Comparison of ENCODE assay signal across 8 mouse cellular contexts in genomic region chr5:123364302-123364971, GRCm38 (mm10). TPM values are rescaled to one million over a fixed set of nuclear protein-coding genes. Genes with fewer than 3 reads are reported as not detected.
DNase-seq lines count a peak whose midpoint lies in the region; ATAC-seq and TF ChIP-seq lines count a peak whose summit lies in the region.

No protein-coding gene starts in this region.

- peak overlapping the region; percentile 79 for H3K27ac ChIP-seq in cerebellum, adult 2 months (ENCODE audit: insufficient read depth, low read length)
- H3K27ac ChIP-seq in heart, embryonic 15.5 days, result peak overlapping the region; percentile 94
- no peak overlapping the region for H3K27ac ChIP-seq in forebrain, embryonic 10.5 days
- no peak overlapping the region for H3K27ac ChIP-seq in forebrain, embryonic 13.5 days

- TF ChIP-seq POLR2A in cerebellum, adult 2 months (IDR thresholded peaks at IDR 0.05; ENCODE audit: borderline replicate concordance, insufficient read depth, low read length), result no peak

- TF ChIP-seq CTCF in cerebellum, adult 2 months (IDR thresholded peaks at IDR 0.05; ENCODE audit: borderline replicate concordance, insufficient read depth, low read depth, low read length), result no peak

- H3K4me1 ChIP-seq in cerebellum, adult 2 months (ENCODE audit: control insufficient read depth, insufficient read depth, low read length), result peaks cover 15% of the 10 kb centered on the region
- H3K4me1 ChIP-seq in heart, embryonic 15.5 days (replicated peaks), result peaks cover 15% of the 10 kb centered on the region
- H3K4me1 ChIP-seq in forebrain, embryonic 10.5 days, result no peaks in the 10 kb centered on the region
- H3K4me1 ChIP-seq in forebrain, embryonic 13.5 days, result no peaks in the 10 kb centered on the region

- H3K9me3 ChIP-seq in heart, embryonic 15.5 days (replicated peaks), result no peaks in the 10 kb centered on the region
- H3K9me3 ChIP-seq in forebrain, embryonic 10.5 days, result no peaks in the 10 kb centered on the region
- no peaks in the 10 kb centered on the region for H3K9me3 ChIP-seq in forebrain, embryonic 13.5 days (replicated peaks)

- DNase-seq in adrenal gland, adult (ENCODE audit: inconsistent age in 2 of 2, low spot score in 1 of 2), result peak; percentile 77 to 82
- DNase-seq in adrenal gland, adult 18-20 months (ENCODE audit: low spot score in 2 of 2), result no peak
- peak; percentile 63 to 88 for DNase-seq in cerebellum, adult 2 months
- peak; percentile 54 to 78 for DNase-seq in lung, adult 18-20 months
- no peak for DNase-seq in right cerebral cortex, adult 2 months (ENCODE audit: low spot score in 2 of 2)
- no peak for DNase-seq in forebrain, embryonic 10.5 days (ENCODE audit: extremely low spot score, low spot score)

- WGBS in cerebellum, adult 2 months, result 26% methylated on average over 11 of the region's 11 CpGs
- 43% methylated on average over 11 of the region's 11 CpGs for WGBS in heart, embryonic 15.5 days
- 92% methylated on average over 11 of the region's 11 CpGs for WGBS in forebrain, embryonic 10.5 days
- WGBS in forebrain, embryonic 13.5 days, result 87% methylated on average over 11 of the region's 11 CpGs

- H3K4me3 ChIP-seq in cerebellum, adult 2 months (replicated peaks; ENCODE audit: insufficient read depth, low read depth, low read length), result no peak overlapping the region
- no peak overlapping the region for H3K4me3 ChIP-seq in heart, embryonic 15.5 days
- no peak overlapping the region for H3K4me3 ChIP-seq in forebrain, embryonic 10.5 days
- no peak overlapping the region for H3K4me3 ChIP-seq in forebrain, embryonic 13.5 days

- no peaks in the 10 kb centered on the region for H3K27me3 ChIP-seq in cerebellum, adult 2 months (ENCODE audit: control insufficient read depth, insufficient read depth, low read length)
- no peaks in the 10 kb centered on the region for H3K27me3 ChIP-seq in heart, embryonic 15.5 days
- no peaks in the 10 kb centered on the region for H3K27me3 ChIP-seq in forebrain, embryonic 10.5 days (ENCODE audit: poor library complexity, severe bottlenecking)
- no peaks in the 10 kb centered on the region for H3K27me3 ChIP-seq in forebrain, embryonic 13.5 days

- H3K4me2 ChIP-seq in heart, embryonic 15.5 days, result no peak overlapping the region; the same call in 1 of the 2 replicates
- no peak overlapping the region for H3K4me2 ChIP-seq in forebrain, embryonic 13.5 days

- H3K36me3 ChIP-seq in heart, embryonic 15.5 days, result peaks cover 33% of the 10 kb centered on the region
- H3K36me3 ChIP-seq in forebrain, embryonic 10.5 days (replicated peaks), result peaks cover 100% of the 10 kb centered on the region
- H3K36me3 ChIP-seq in forebrain, embryonic 13.5 days (ENCODE audit: poor library complexity, severe bottlenecking), result peaks cover 93% of the 10 kb centered on the region

- no peak overlapping the region for H3K9ac ChIP-seq in heart, embryonic 15.5 days
- no peak overlapping the region for H3K9ac ChIP-seq in forebrain, embryonic 13.5 days

- ATAC-seq in heart, embryonic 15.5 days (replicated peaks; ENCODE audit: insufficient number of reproducible peaks, insufficient read depth, low FRiP score, low read depth), result peak; percentile 77; the same call in 1 of the 2 replicates
- no peak for ATAC-seq in forebrain, embryonic 13.5 days

RNA-seq across cellular contexts. Expression of gene Bcl7a, which starts 20.8 kb away (rescaled TPM):
- 1 to 10 TPM; 6.9 to 7.1 TPM for total RNA-seq in adrenal gland, adult 18-20 months (2021)
- polyA plus RNA-seq in cerebellum, adult 2 months (2012; rRNA removed), result 28.9 and 29.4 TPM in 2 replicates
- 12.4 and 15.4 TPM in 2 replicates for polyA plus RNA-seq in heart, embryonic 15.5 days (2015; fragmentation: Nextera tagmentation; extraction: Ambion mirVana)
- polyA plus RNA-seq in forebrain, embryonic 10.5 days (2016; fragmentation: Nextera tagmentation; extraction: Ambion mirVana), result 38.4 and 41.8 TPM in 2 replicates
- 66.4 and 75.0 TPM in 2 replicates for polyA plus RNA-seq in forebrain, embryonic 13.5 days (2015; fragmentation: Nextera tagmentation; extraction: Ambion mirVana)

RNA-seq across cellular contexts. Expression of gene Mlxip, which starts 30.2 kb away (rescaled TPM):
- total RNA-seq in adrenal gland, adult 18-20 months (2021), result 10 to 100 TPM; 18.5 to 26.8 TPM
- polyA plus RNA-seq in cerebellum, adult 2 months (2012; rRNA removed), result 21.7 and 24.2 TPM in 2 replicates
- polyA plus RNA-seq in heart, embryonic 15.5 days (2015; fragmentation: Nextera tagmentation; extraction: Ambion mirVana), result 9.1 and 14.4 TPM in 2 replicates
- 16.7 and 17.9 TPM in 2 replicates for polyA plus RNA-seq in forebrain, embryonic 10.5 days (2016; fragmentation: Nextera tagmentation; extraction: Ambion mirVana)
- 14.0 and 15.0 TPM in 2 replicates for polyA plus RNA-seq in forebrain, embryonic 13.5 days (2015; fragmentation: Nextera tagmentation; extraction: Ambion mirVana)

Comparison
In these comparisons a context has a peak if more than half of its experiments do, and no peak if none do; other contexts are left out.
1. DNase-seq: peak in adrenal gland, adult (2 of 2), cerebellum, adult 2 months (2 of 2) and lung, adult 18-20 months (2 of 2); none in adrenal gland, adult 18-20 months (0 of 2), right cerebral cortex, adult 2 months (0 of 2) and forebrain, embryonic 10.5 days (single experiment).
2. H3K27ac ChIP-seq: peak in cerebellum, adult 2 months (single experiment) and heart, embryonic 15.5 days (single experiment); none in forebrain, embryonic 10.5 days (single experiment) and forebrain, embryonic 13.5 days (single experiment).